Mouse (Mus musculus) thymus, adult 2 months (tissue): ENCODE measurements around the gene Eif4e3. TPM values are rescaled to one million over a fixed set of nuclear protein-coding genes. Genes with fewer than 3 reads are reported as not detected.

Source experiments
- DNase-seq: peaks from one replicate; pipeline ENCODE4 v3.0.0; 2021
- H3K27ac ChIP-seq: fragments of 200-500 bp; 2 replicates; pipeline ENCODE4 v1.5.1; 2012; ENCODE audit warnings: low read length, control low read depth; ENCODE audit not compliant: control insufficient read depth, insufficient read depth
- H3K27me3 ChIP-seq: fragments of 200-500 bp; 2 replicates; pipeline ENCODE4 v1.6.1; 2012; ENCODE audit warnings: mild to moderate bottlenecking, low read length, moderate library complexity, mixed read lengths; ENCODE audit not compliant: control insufficient read depth, insufficient read depth
- H3K36me3 ChIP-seq: fragments of 200-500 bp; 2 replicates; pipeline ENCODE4 v1.6.1; 2012; ENCODE audit warnings: mild to moderate bottlenecking, low read length, moderate library complexity; ENCODE audit not compliant: control insufficient read depth, insufficient read depth
- H3K4me1 ChIP-seq: fragments of 200-500 bp; replicated peaks from 2 replicates; pipeline ENCODE4 v1.6.1; 2012; ENCODE audit warnings: low read length; ENCODE audit not compliant: control insufficient read depth, insufficient read depth
- H3K4me3 ChIP-seq: fragments of 200-500 bp; 2 replicates; pipeline ENCODE4 v1.5.1; 2012; ENCODE audit warnings: mild to moderate bottlenecking, low read length, control low read depth, moderate library complexity; ENCODE audit not compliant: control insufficient read depth, insufficient read depth
- CTCF ChIP-seq: fragments of 200-500 bp; IDR thresholded peaks from 2 replicates; pipeline ENCODE4 v1.5.1; 2012; ENCODE audit warnings: mild to moderate bottlenecking, control low read depth, low read length, moderate library complexity, borderline replicate concordance; ENCODE audit not compliant: control insufficient read depth, poor library complexity, insufficient read depth; ENCODE audit errors: extremely low read depth
- POLR2A ChIP-seq: fragments of 200-500 bp; IDR thresholded peaks from 2 replicates; pipeline ENCODE4 v1.6.1; 2012; ENCODE audit warnings: mild to moderate bottlenecking, low read length, control low read depth, moderate library complexity; ENCODE audit not compliant: control insufficient read depth, poor library complexity, insufficient read depth; ENCODE audit errors: extremely low read depth
- WGBS: fragments of 180-500 bp; shearing (Covaris S2); methylation state at CpG from one replicate; pipeline ENCODE4 v1.1.7; 2018; 5-methylcytosine and 5-hydroxymethylcytosine counted together
- polyA plus RNA-seq: library from polyadenylated mRNA; depleted of rRNA; stranded (reverse); fragments of >200 nt; gene quantifications from 2 replicates; pipeline ENCODE4 v1.2.3, GENCODE M21; 2012

Eif4e3 gene
- polyA plus RNA-seq, 1 experiment = 34.4 TPM

GRCm38 (mm10) chr6:99636801-99637200 is 29.8 kb downstream of the Eif4e3 start:
- Histone ChIP-seq H3K36me3 (peaks cover 24% of the 10 kb centered on the region), H3K27me3 (no peaks in the 10 kb centered on the region), H3K4me3 (no peak overlapping the region), H3K4me1 (peaks cover 33% of the 10 kb centered on the region), H3K27ac (peak overlapping the region; percentile 70)
- DNase-seq = no peak
- no peak for TF ChIP-seq POLR2A
- no peak for TF ChIP-seq CTCF
- 93% methylated on average over 8 of the region's 8 CpGs for WGBS

- Histone ChIP-seq H3K27ac (peak overlapping the region; percentile 85), H3K27me3 (no peaks in the 10 kb centered on the region), H3K4me1 (peaks cover 33% of the 10 kb centered on the region), H3K36me3 (peaks cover 24% of the 10 kb centered on the region), H3K4me3 (no peak overlapping the region)
- peak; percentile 44 for DNase-seq
- WGBS = 65% methylated on average over 9 of the region's 9 CpGs
- TF ChIP-seq POLR2A = no peak
- no peak for TF ChIP-seq CTCF
Measured at GRCm38 (mm10) chr6:99636121-99636520, 30.4 kb downstream of the Eif4e3 start.

GRCm38 (mm10) chr6:99632121-99632980 is 34.2 kb downstream of the Eif4e3 start:
- Histone ChIP-seq H3K36me3 (peaks cover 9% of the 10 kb centered on the region), H3K4me1 (peaks cover 30% of the 10 kb centered on the region), H3K27ac (no peak overlapping the region; the same call in 1 of the 2 replicates), H3K4me3 (no peak overlapping the region), H3K27me3 (no peaks in the 10 kb centered on the region)
- no peak for TF ChIP-seq CTCF
- no peak for TF ChIP-seq POLR2A
- WGBS = 97% methylated on average over 32 of the region's 32 CpGs
- no peak for DNase-seq

- Histone ChIP-seq H3K4me3 (no peak overlapping the region), H3K4me1 (peaks cover 23% of the 10 kb centered on the region), H3K36me3 (peaks cover 9% of the 10 kb centered on the region), H3K27ac (peak overlapping the region; percentile 44; the same call in 1 of the 2 replicates), H3K27me3 (no peaks in the 10 kb centered on the region)
- TF ChIP-seq CTCF (no peak), POLR2A (no peak)
- 89% methylated on average over 5 of the region's 5 CpGs for WGBS
- DNase-seq = no peak
Measured at GRCm38 (mm10) chr6:99631637-99632036, 34.9 kb downstream of the Eif4e3 start.

GRCm38 (mm10) chr6:99629726-99630458 is 36.7 kb downstream of the Eif4e3 start:
- H3K36me3 ChIP-seq = peaks cover 7% of the 10 kb centered on the region
- DNase-seq = no peak
- no peaks in the 10 kb centered on the region for H3K27me3 ChIP-seq

GRCm38 (mm10) chr6:99626347-99626746 is 40.2 kb downstream of the Eif4e3 start:
- TF ChIP-seq POLR2A (no peak), CTCF (no peak)
- Histone ChIP-seq H3K27me3 (no peaks in the 10 kb centered on the region), H3K27ac (peak overlapping the region; percentile 34; the same call in 1 of the 2 replicates), H3K4me3 (no peak overlapping the region), H3K36me3 (peaks cover 9% of the 10 kb centered on the region), H3K4me1 (peaks cover 15% of the 10 kb centered on the region)
- no peak for DNase-seq
- WGBS = 94% methylated on average over 2 of the region's 2 CpGs

More at GRCm38 (mm10) chr6:99629726-99630458, 36.7 kb downstream of the Eif4e3 start:
- H3K4me1 ChIP-seq = peaks cover 21% of the 10 kb centered on the region
- 97% methylated on average over 8 of the region's 8 CpGs for WGBS
- no peak overlapping the region for H3K4me3 ChIP-seq
- H3K27ac ChIP-seq = no peak overlapping the region
- TF ChIP-seq CTCF (no peak), POLR2A (no peak)
